Mouse (Mus musculus) ES-Bruce4 (cell line): ENCODE results near the gene Gpc5.

Experiments used
- CTCF ChIP-seq: IDR thresholded peaks from one replicate; pipeline ENCODE4 v1.8.1; 2011; ENCODE audit warnings: low read depth, low read length
- EP300 ChIP-seq: IDR thresholded peaks from 2 replicates; pipeline ENCODE4 v1.6.1; 2011; ENCODE audit warnings: low read depth, low read length; ENCODE audit not compliant: insufficient read depth
- POLR2A ChIP-seq: IDR thresholded peaks from one replicate; pipeline ENCODE4 v1.8.1; 2011; ENCODE audit warnings: low read length; ENCODE audit not compliant: insufficient read depth

- TF ChIP-seq CTCF (no peak), POLR2A (no peak), EP300 (no peak)
These were observed 1364.2 kb downstream of the Gpc5 start for GRCm38 (mm10) chr14:116456211-116456610.
